Mouse (Mus musculus): ENCODE data around the gene Phldb3. TPM values are rescaled to one million over a fixed set of nuclear protein-coding genes. Genes with fewer than 3 reads are reported as not detected.
"Not testable (repeated sequence)": the region's sequence is repeated elsewhere in the genome, so short reads cannot be mapped to it uniquely, and the experiment has no call there.

Gene Phldb3
- total RNA-seq, 2 experiments from 2014 or later, result 0.37 to 0.60 TPM

GRCm38 (mm10) chr7:24594309-24594803 lies 16.2 kb upstream of the Phldb3 start:
- no peak for DNase-seq (ENCODE audit: low spot score in 2 of 2)

GRCm38 (mm10) chr7:24595464-24595863 lies 15.1 kb upstream of the Phldb3 start:
- DNase-seq (ENCODE audit: low spot score in 2 of 2), result no peak

GRCm38 (mm10) chr7:24598121-24598520 lies 12.4 kb upstream of the Phldb3 start:
- no peak for DNase-seq (ENCODE audit: low spot score in 2 of 2)

GRCm38 (mm10) chr7:24599211-24600067 lies 11.1 kb upstream of the Phldb3 start:
- DNase-seq (ENCODE audit: low spot score in 2 of 2), result no peak

GRCm38 (mm10) chr7:24600941-24601597 lies 9.5 kb upstream of the Phldb3 start:
- DNase-seq (ENCODE audit: low spot score in 2 of 2), result peak; percentile 99 to 100

- DNase-seq (ENCODE audit: low spot score in 2 of 2), result no peak
Measured at GRCm38 (mm10) chr7:24605561-24605960, 5.0 kb upstream of the Phldb3 start.

- DNase-seq (ENCODE audit: low spot score in 2 of 2), result no peak
Measured at GRCm38 (mm10) chr7:24606046-24606445, 4.5 kb upstream of the Phldb3 start.

GRCm38 (mm10) chr7:24608017-24608416 lies 2.5 kb upstream of the Phldb3 start:
- no peak for DNase-seq (ENCODE audit: low spot score in 2 of 2)

GRCm38 (mm10) chr7:24608561-24608960 lies 2.0 kb upstream of the Phldb3 start:
- no peak for DNase-seq (ENCODE audit: low spot score in 2 of 2)

GRCm38 (mm10) chr7:24610879-24611494 lies 424 bp downstream of the Phldb3 start:
- DNase-seq (ENCODE audit: low spot score in 2 of 2), result peak; percentile 64 to 70

GRCm38 (mm10) chr7:24611709-24612108 lies 1.1 kb downstream of the Phldb3 start:
- no peak for DNase-seq (ENCODE audit: low spot score in 2 of 2)

- DNase-seq (ENCODE audit: low spot score in 2 of 2), result no peak
Measured at GRCm38 (mm10) chr7:24612308-24612910, 1.8 kb downstream of the Phldb3 start.

GRCm38 (mm10) chr7:24614816-24615215 lies 4.3 kb downstream of the Phldb3 start:
- DNase-seq (ENCODE audit: low spot score in 2 of 2), result no peak

- no peak for DNase-seq (ENCODE audit: low spot score in 2 of 2)
Measured at GRCm38 (mm10) chr7:24617763-24618162, 7.2 kb downstream of the Phldb3 start.

- DNase-seq (ENCODE audit: low spot score in 2 of 2), result not testable (repeated sequence)
Measured at GRCm38 (mm10) chr7:24618374-24618773, 7.8 kb downstream of the Phldb3 start.

GRCm38 (mm10) chr7:24619671-24620397 lies 9.3 kb downstream of the Phldb3 start:
- no peak for DNase-seq (ENCODE audit: low spot score in 2 of 2)

GRCm38 (mm10) chr7:24621193-24621592 lies 10.6 kb downstream of the Phldb3 start:
- no peak for DNase-seq (ENCODE audit: low spot score in 2 of 2)

GRCm38 (mm10) chr7:24622967-24623366 lies 12.4 kb downstream of the Phldb3 start:
- DNase-seq (ENCODE audit: low spot score in 2 of 2), result no peak

GRCm38 (mm10) chr7:24628685-24629610 lies 18.4 kb downstream of the Phldb3 start:
- peak; percentile 32 to 71 for DNase-seq (ENCODE audit: low spot score in 2 of 2)

- no peak for DNase-seq (ENCODE audit: low spot score in 2 of 2)
Measured at GRCm38 (mm10) chr7:24629672-24630071, 19.1 kb downstream of the Phldb3 start.
